In the genomic region with DNA sequence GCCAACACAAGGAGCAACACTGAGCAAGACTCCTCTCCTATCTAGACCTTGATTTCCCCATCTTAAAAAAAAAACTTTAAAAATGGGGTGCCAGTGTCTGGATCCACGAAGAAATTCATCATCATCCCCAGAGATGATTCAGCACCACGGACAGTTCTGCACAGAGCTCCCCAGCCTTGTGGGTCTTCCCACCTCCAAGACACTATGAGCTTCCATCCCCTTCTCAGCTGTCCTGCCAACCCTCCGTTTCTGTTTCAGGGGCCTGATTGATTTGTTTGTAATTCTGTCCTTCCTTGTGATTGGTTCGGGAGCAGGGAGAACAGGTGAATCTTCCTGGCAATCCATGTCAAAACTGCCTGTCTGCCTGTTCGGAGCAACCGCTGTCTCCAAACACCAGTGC, we compare ENCODE assay signal across 12 mouse cellular contexts.
A peak's percentile ranks its signal among the peaks of the same experiment; 100 is the strongest.
DNase-seq lines count a peak whose midpoint lies in the region; ATAC-seq and TF ChIP-seq lines count a peak whose summit lies in the region.
"Had no signal": no experiment of that assay in that cellular context is flagged by ENCODE, and none has a peak within 500 bp of the region (broad histone marks: within the 10 kb centered on the region; RNA-seq: fewer than 3 reads in every experiment).

No protein-coding gene starts in this region.

- H3K27me3 ChIP-seq in MEL (ENCODE audit: control insufficient read depth in 1 of 2, insufficient read depth in 2 of 2, low read length in 2 of 2): no peaks in the 10 kb centered on the region
- H3K27me3 ChIP-seq in limb, embryonic 14.5 days (ENCODE audit: control insufficient read depth, insufficient read depth, low read length): no peaks in the 10 kb centered on the region
- peaks cover 2% of the 10 kb centered on the region; the same call in 1 of the 2 replicates for H3K27me3 ChIP-seq in forebrain, embryonic 13.5 days
- H3K27me3 ChIP-seq: liver, embryonic 13.5 days; stomach, embryonic 15.5 days had no signal

- no peak overlapping the region for H3K4me3 ChIP-seq in MEL (ENCODE audit: control insufficient read depth in 1 of 2, insufficient read depth in 1 of 2, low read depth in 2 of 2, low read length in 2 of 2)
- no peak overlapping the region for H3K4me3 ChIP-seq in limb, embryonic 14.5 days (replicated peaks; ENCODE audit: low read length)
- H3K4me3 ChIP-seq in forebrain, embryonic 13.5 days: no peak overlapping the region
- H3K4me3 ChIP-seq: liver, embryonic 13.5 days; stomach, embryonic 15.5 days had no signal

- H3K79me2 ChIP-seq in MEL (ENCODE audit: control insufficient read depth, insufficient read depth, low read length, poor library complexity): no peaks in the 10 kb centered on the region

- TF ChIP-seq RAD21 in MEL (IDR thresholded peaks at IDR 0.05; ENCODE audit: low read depth, low read length): no peak

- H3K4me1 ChIP-seq in MEL (ENCODE audit: control insufficient read depth in 1 of 2, insufficient read depth in 2 of 2, low read length in 2 of 2): no peaks in the 10 kb centered on the region
- no peaks in the 10 kb centered on the region for H3K4me1 ChIP-seq in limb, embryonic 14.5 days (ENCODE audit: control insufficient read depth, insufficient read depth, low read length)
- 0 out of 2 replicates have a peak, but pooled peaks cover 2% of the 10 kb centered on the region for H3K4me1 ChIP-seq in forebrain, embryonic 13.5 days
- H3K4me1 ChIP-seq: liver, embryonic 13.5 days; stomach, embryonic 15.5 days had no signal

- no peak overlapping the region for H3K9ac ChIP-seq in MEL (ENCODE audit: control insufficient read depth, low read depth, low read length, poor library complexity, severe bottlenecking)
- no peak overlapping the region for H3K9ac ChIP-seq in limb, embryonic 14.5 days (ENCODE audit: low read depth, low read length, severe bottlenecking)
- H3K9ac ChIP-seq in forebrain, embryonic 13.5 days: no peak overlapping the region
- H3K9ac ChIP-seq: liver, embryonic 13.5 days; stomach, embryonic 15.5 days had no signal

- 48% methylated on average over 6 of the region's 6 CpGs for WGBS in limb, embryonic 14.5 days
- WGBS in forebrain, embryonic 13.5 days: 45% methylated on average over 6 of the region's 6 CpGs

- peak; percentile 52 for DNase-seq in kidney, postnatal 10 days
- no peak for DNase-seq in kidney, adult 9 months
- DNase-seq in MEL (ENCODE audit: low read depth, low spot score): peak; percentile 9
- DNase-seq in c-Kit-positive CD71-positive TER-119-negative erythroid progenitor cells, embryonic 14.5 days (ENCODE audit: low read depth): peak; percentile 2
- peak; percentile 46 for DNase-seq in limb, embryonic 14.5 days (ENCODE audit: low spot score)
- no peak for DNase-seq in testis, postnatal 14 days (ENCODE audit: low spot score)
- DNase-seq: cerebellum, adult 8-10 months; liver, embryonic 13.5 days; right cerebral cortex, postnatal 4 days; thymus, postnatal 36 days had no signal

- H3K9me3 ChIP-seq in MEL (replicated peaks; ENCODE audit: insufficient read depth, low read length): no peaks in the 10 kb centered on the region
- no peaks in the 10 kb centered on the region for H3K9me3 ChIP-seq in limb, embryonic 14.5 days (ENCODE audit: control insufficient read depth, low read length)
- H3K9me3 ChIP-seq in forebrain, embryonic 13.5 days (replicated peaks): peaks cover 7% of the 10 kb centered on the region; the same call in 1 of the 2 replicates
- H3K9me3 ChIP-seq: stomach, embryonic 15.5 days had no signal

- no peak overlapping the region for H3K4me2 ChIP-seq in limb, embryonic 14.5 days (replicated peaks; ENCODE audit: low read depth, low read length, severe bottlenecking)
- no peak overlapping the region for H3K4me2 ChIP-seq in forebrain, embryonic 13.5 days
- H3K4me2 ChIP-seq: liver, embryonic 13.5 days; stomach, embryonic 15.5 days had no signal

- H3K27ac ChIP-seq in MEL (ENCODE audit: control insufficient read depth, low read depth, low read length): no peak overlapping the region
- no peak overlapping the region for H3K27ac ChIP-seq in limb, embryonic 14.5 days (replicated peaks; ENCODE audit: low read depth, low read length)
- H3K27ac ChIP-seq in forebrain, embryonic 13.5 days: no peak overlapping the region
- H3K27ac ChIP-seq: liver, embryonic 13.5 days; stomach, embryonic 15.5 days had no signal

- ATAC-seq in limb, embryonic 14.5 days (ENCODE audit: low FRiP score, low read depth): no peak
- ATAC-seq in forebrain, embryonic 13.5 days: no peak

- TF ChIP-seq POLR2A in MEL (IDR thresholded peaks at IDR 0.05; ENCODE audit: control insufficient read depth in 1 of 2, insufficient read depth in 1 of 2, low read depth in 1 of 2, low read length in 2 of 2, poor library complexity in 1 of 2): no peak
- no peak for TF ChIP-seq POLR2A in limb, embryonic 14.5 days (IDR thresholded peaks at IDR 0.05; ENCODE audit: borderline replicate concordance, extremely low read depth, insufficient read depth, insufficient read length)

- no peak for TF ChIP-seq EP300 in MEL (IDR thresholded peaks at IDR 0.05; ENCODE audit: low read depth in 1 of 2, low read length in 2 of 2)

- TF ChIP-seq CTCF in MEL (IDR thresholded peaks at IDR 0.05 in 2 of 3, conservative IDR thresholded peaks at IDR 0.05 in 1 of 3; ENCODE audit: control insufficient read depth in 1 of 3, insufficient read depth in 1 of 3, low read depth in 2 of 3, low read length in 3 of 3, poor library complexity in 1 of 3, severe bottlenecking in 1 of 3): no peak

- H3K36me3 ChIP-seq in MEL (ENCODE audit: control insufficient read depth in 1 of 2, insufficient read depth in 2 of 2, low read length in 2 of 2): no peaks in the 10 kb centered on the region
- no peaks in the 10 kb centered on the region for H3K36me3 ChIP-seq in limb, embryonic 14.5 days (ENCODE audit: control insufficient read depth, insufficient read depth, low read length)
- no peaks in the 10 kb centered on the region for H3K36me3 ChIP-seq in forebrain, embryonic 13.5 days (ENCODE audit: poor library complexity, severe bottlenecking)
- H3K36me3 ChIP-seq: liver, embryonic 13.5 days; stomach, embryonic 15.5 days had no signal

TF ChIP-seq in MEL, 35 proteins besides CTCF, POLR2A, EP300 and RAD21:
- TF ChIP-seq TCF12 (IDR thresholded peaks at IDR 0.05; ENCODE audit: low read depth, low read length): no peak
- no peak for TF ChIP-seq ETS1 (IDR thresholded peaks at IDR 0.05; ENCODE audit: low read depth, low read length)
- TF ChIP-seq NRF1 (IDR thresholded peaks at IDR 0.05; ENCODE audit: insufficient read depth, low read depth, low read length, poor library complexity, severe bottlenecking): no peak
- no peak for TF ChIP-seq SMC3 (IDR thresholded peaks at IDR 0.05; ENCODE audit: low read depth, low read length)
- no peak for TF ChIP-seq ZNF384 (IDR thresholded peaks at IDR 0.05; ENCODE audit: low read depth, low read length)
- no peak for TF ChIP-seq BHLHE40 (IDR thresholded peaks at IDR 0.05; ENCODE audit: borderline replicate concordance, low read depth, low read length)
- TF ChIP-seq ELF1 (IDR thresholded peaks at IDR 0.05; ENCODE audit: low read depth, low read length): no peak
- TF ChIP-seq GATA1 (IDR thresholded peaks at IDR 0.05; ENCODE audit: low read depth, low read length): no peak
- TF ChIP-seq SIN3A (IDR thresholded peaks at IDR 0.05; ENCODE audit: low read length): no peak
- no peak for TF ChIP-seq JUND (IDR thresholded peaks at IDR 0.05; ENCODE audit: low read depth, low read length)
- no peak for TF ChIP-seq MXI1 (IDR thresholded peaks at IDR 0.05; ENCODE audit: low read depth, low read length)
- TF ChIP-seq POLR2AphosphoS2 (IDR thresholded peaks at IDR 0.05; ENCODE audit: low read length): no peak
- TF ChIP-seq MYC (IDR thresholded peaks at IDR 0.05; ENCODE audit: low read depth, low read length): no peak
- no peak for TF ChIP-seq USF1 (IDR thresholded peaks at IDR 0.05; ENCODE audit: low read depth, low read length)
- TF ChIP-seq UBTF (IDR thresholded peaks at IDR 0.05; ENCODE audit: borderline replicate concordance, insufficient read depth, low read depth, low read length): no peak

Comparison
In these comparisons a context has a peak if more than half of its experiments do, and no peak if none do; other contexts are left out.
1. DNase-seq: peak in kidney, postnatal 10 days (single experiment), MEL (single experiment), c-Kit-positive CD71-positive TER-119-negative erythroid progenitor cells, embryonic 14.5 days (single experiment) and limb, embryonic 14.5 days (single experiment); none in kidney, adult 9 months (single experiment) and testis, postnatal 14 days (single experiment).